Mouse (Mus musculus): ENCODE results near the gene Ank3. TPM values are rescaled to one million over a fixed set of nuclear protein-coding genes. Genes with fewer than 3 reads are reported as not detected.

Ank3 gene
- total and polyA plus RNA-seq, 2 experiments from 2014 or later = 23.4 to 64.7 TPM

DNA sequence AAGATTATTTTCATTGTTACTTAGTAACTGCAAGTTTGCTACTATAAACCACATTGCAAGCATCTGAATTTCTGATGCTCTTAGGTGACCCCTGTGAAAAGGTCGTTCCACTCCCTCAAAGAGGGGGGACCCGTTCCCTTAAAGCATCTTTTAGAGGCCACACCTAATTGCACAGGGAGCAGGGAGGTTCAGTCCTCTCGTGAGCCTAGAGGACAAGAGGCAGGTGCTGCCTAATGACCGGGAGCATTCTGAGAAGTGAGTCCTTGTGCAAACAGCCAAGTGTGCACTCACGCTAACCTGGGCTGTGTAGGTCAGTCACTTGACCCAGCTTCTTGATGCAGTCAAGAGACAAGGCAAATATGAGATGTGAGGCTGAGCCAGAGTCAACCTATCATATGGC is 52.4 kb downstream of the Ank3 start:
- Histone ChIP-seq H3K27me3 (ENCODE audit: control insufficient read depth, insufficient read depth, low read length) (no peaks in the 10 kb centered on the region), H3K9me3 (replicated peaks; ENCODE audit: control insufficient read depth, low read length) (no peaks in the 10 kb centered on the region), H3K4me2 (ENCODE audit: low read depth, low read length) (no peak overlapping the region), H3K4me1 (ENCODE audit: control insufficient read depth, insufficient read depth) (no peaks in the 10 kb centered on the region), H3K9ac (replicated peaks; ENCODE audit: low read depth, low read length) (no peak overlapping the region), H3K4me3 (ENCODE audit: low read depth, low read length) (no peak overlapping the region), H3K27ac (ENCODE audit: low read depth) (no peak overlapping the region), H3K36me3 (replicated peaks; ENCODE audit: control insufficient read depth, insufficient read depth, low read length) (no peaks in the 10 kb centered on the region)
- no peak for ATAC-seq (ENCODE audit: insufficient read depth, low read depth)
- no peak for TF ChIP-seq CTCF (IDR thresholded peaks at IDR 0.05; ENCODE audit: low read depth)
- no peak for TF ChIP-seq EP300 (IDR thresholded peaks at IDR 0.05; ENCODE audit: low read depth)
- WGBS = 58% methylated on average over 5 of the region's 5 CpGs
- DNase-seq (ENCODE audit: low spot score) = no peak

DNA sequence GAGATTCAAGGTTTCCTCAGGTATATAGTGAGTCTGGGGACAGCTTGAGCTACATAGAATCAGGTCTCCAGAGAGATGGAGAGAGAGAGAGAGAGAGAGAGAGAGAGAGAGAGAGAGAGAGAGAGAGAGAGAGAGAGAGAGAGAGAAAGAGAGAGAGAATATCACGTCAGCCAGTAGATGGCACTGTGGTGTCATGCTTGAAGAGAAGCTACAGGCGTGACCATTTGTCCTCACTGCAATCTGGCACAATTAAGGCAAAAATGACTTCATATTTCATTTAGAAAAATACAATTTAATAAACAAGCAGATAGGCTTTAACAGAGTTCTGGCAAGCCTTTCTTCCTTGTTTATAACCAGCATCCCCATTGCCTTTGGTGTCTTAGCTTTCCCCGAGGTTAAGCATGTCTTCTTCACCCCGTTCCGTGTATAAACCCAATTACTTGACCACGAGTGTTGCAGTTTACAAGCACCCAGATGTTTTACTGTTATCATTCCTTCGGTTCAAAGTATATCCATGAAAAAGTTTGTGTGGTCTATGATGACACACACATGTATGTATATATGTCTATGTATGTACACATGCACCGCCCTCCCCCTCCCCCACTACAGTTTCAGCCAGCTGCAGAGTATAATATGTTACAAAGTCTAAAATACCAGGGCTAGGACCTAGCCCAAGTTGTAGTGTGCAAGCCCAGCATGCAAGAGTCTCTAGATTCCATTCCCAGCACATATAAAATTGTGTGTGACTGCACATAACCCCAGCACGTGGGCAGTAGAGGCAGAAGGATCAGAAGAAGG is 53.8 kb downstream of the Ank3 start:
- H3K4me1 ChIP-seq (ENCODE audit: control insufficient read depth, insufficient read depth) = no peaks in the 10 kb centered on the region
- TF ChIP-seq CTCF (IDR thresholded peaks at IDR 0.05; ENCODE audit: low read depth) = peak; percentile 80
- no peak for TF ChIP-seq EP300 (IDR thresholded peaks at IDR 0.05; ENCODE audit: low read depth)
- ATAC-seq (ENCODE audit: insufficient read depth, low read depth) (no peak), DNase-seq (ENCODE audit: low spot score) (peak; percentile 46)
- no peaks in the 10 kb centered on the region for H3K36me3 ChIP-seq (replicated peaks; ENCODE audit: control insufficient read depth, insufficient read depth, low read length)
- no peak overlapping the region for H3K27ac ChIP-seq (ENCODE audit: low read depth)
- 53% methylated on average over 9 of the region's 9 CpGs for WGBS
- no peaks in the 10 kb centered on the region for H3K9me3 ChIP-seq (replicated peaks; ENCODE audit: control insufficient read depth, low read length)
- no peak overlapping the region for H3K4me3 ChIP-seq (ENCODE audit: low read depth, low read length)
- no peaks in the 10 kb centered on the region for H3K27me3 ChIP-seq (ENCODE audit: control insufficient read depth, insufficient read depth, low read length)
- H3K9ac ChIP-seq (replicated peaks; ENCODE audit: low read depth, low read length) = no peak overlapping the region
- no peak overlapping the region for H3K4me2 ChIP-seq (ENCODE audit: low read depth, low read length)

GRCm38 (mm10) chr10:69453531-69453930 is 55.0 kb downstream of the Ank3 start:
- no peak for ATAC-seq (ENCODE audit: insufficient read depth, low read depth)
- WGBS = 90% methylated on average over 6 of the region's 6 CpGs
- TF ChIP-seq EP300 (IDR thresholded peaks at IDR 0.05; ENCODE audit: low read depth) = no peak

GRCm38 (mm10) chr10:69454480-69454879 is 55.9 kb downstream of the Ank3 start:
- ATAC-seq (ENCODE audit: insufficient read depth, low read depth) = no peak
- no peak overlapping the region for H3K27ac ChIP-seq (ENCODE audit: low read depth)
- WGBS = 63% methylated on average over 7 of the region's 7 CpGs
- no peaks in the 10 kb centered on the region for H3K27me3 ChIP-seq (ENCODE audit: control insufficient read depth, insufficient read depth, low read length)
- H3K4me1 ChIP-seq (ENCODE audit: control insufficient read depth, insufficient read depth) = no peaks in the 10 kb centered on the region
- H3K36me3 ChIP-seq (replicated peaks; ENCODE audit: control insufficient read depth, insufficient read depth, low read length) = no peaks in the 10 kb centered on the region
- H3K9ac ChIP-seq (replicated peaks; ENCODE audit: low read depth, low read length) = no peak overlapping the region
- TF ChIP-seq EP300 (IDR thresholded peaks at IDR 0.05; ENCODE audit: low read depth) (no peak), CTCF (IDR thresholded peaks at IDR 0.05; ENCODE audit: low read depth) (no peak)
- DNase-seq (ENCODE audit: low spot score) = no peak
- H3K4me2 ChIP-seq (ENCODE audit: low read depth, low read length) = no peak overlapping the region
- H3K4me3 ChIP-seq (ENCODE audit: low read depth, low read length) = no peak overlapping the region
- no peaks in the 10 kb centered on the region for H3K9me3 ChIP-seq (replicated peaks; ENCODE audit: control insufficient read depth, low read length)

More at GRCm38 (mm10) chr10:69453531-69453930, 55.0 kb downstream of the Ank3 start:
- Histone ChIP-seq H3K9me3 (replicated peaks; ENCODE audit: control insufficient read depth, low read length) (no peaks in the 10 kb centered on the region), H3K36me3 (replicated peaks; ENCODE audit: control insufficient read depth, insufficient read depth, low read length) (no peaks in the 10 kb centered on the region), H3K4me1 (ENCODE audit: control insufficient read depth, insufficient read depth) (no peaks in the 10 kb centered on the region), H3K4me3 (ENCODE audit: low read depth, low read length) (no peak overlapping the region), H3K4me2 (ENCODE audit: low read depth, low read length) (no peak overlapping the region), H3K27me3 (ENCODE audit: control insufficient read depth, insufficient read depth, low read length) (no peaks in the 10 kb centered on the region), H3K9ac (replicated peaks; ENCODE audit: low read depth, low read length) (no peak overlapping the region), H3K27ac (ENCODE audit: low read depth) (no peak overlapping the region)
- no peak for DNase-seq (ENCODE audit: low spot score)

DNA sequence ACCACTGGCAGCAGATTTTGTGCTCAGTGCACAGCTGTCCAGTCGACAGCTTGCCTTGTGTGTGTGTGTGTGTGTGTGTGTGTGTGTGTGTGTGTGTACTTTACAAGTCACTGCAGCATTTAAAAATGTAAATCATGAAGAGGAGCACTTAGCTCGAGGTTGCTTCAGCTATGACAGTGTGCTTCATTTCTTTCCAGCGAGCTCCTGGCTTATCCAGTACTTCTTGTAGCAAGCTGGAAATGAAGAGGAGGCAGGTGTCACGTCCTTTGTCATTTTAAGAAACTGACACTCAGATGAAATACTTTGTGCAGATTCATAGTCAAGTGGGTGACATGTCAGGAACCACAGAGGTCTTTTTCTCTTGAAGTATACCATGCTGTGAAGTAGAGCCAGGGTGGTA is 66.3 kb downstream of the Ank3 start:
- Histone ChIP-seq H3K4me3 (ENCODE audit: low read depth, low read length) (no peak overlapping the region), H3K4me2 (ENCODE audit: low read depth, low read length) (no peak overlapping the region), H3K27me3 (ENCODE audit: control insufficient read depth, insufficient read depth, low read length) (no peaks in the 10 kb centered on the region), H3K27ac (ENCODE audit: low read depth) (no peak overlapping the region), H3K9ac (replicated peaks; ENCODE audit: low read depth, low read length) (no peak overlapping the region), H3K9me3 (replicated peaks; ENCODE audit: control insufficient read depth, low read length) (no peaks in the 10 kb centered on the region), H3K36me3 (replicated peaks; ENCODE audit: control insufficient read depth, insufficient read depth, low read length) (no peaks in the 10 kb centered on the region), H3K4me1 (ENCODE audit: control insufficient read depth, insufficient read depth) (no peaks in the 10 kb centered on the region)
- WGBS = 40% methylated on average over 4 of the region's 4 CpGs
- TF ChIP-seq CTCF (IDR thresholded peaks at IDR 0.05; ENCODE audit: low read depth) (no peak), EP300 (IDR thresholded peaks at IDR 0.05; ENCODE audit: low read depth) (no peak)
- ATAC-seq (ENCODE audit: insufficient read depth, low read depth) (no peak), DNase-seq (ENCODE audit: low spot score) (no peak)
